Mouse (Mus musculus) embryonic facial prominence, embryonic 10.5 days (tissue): ENCODE measurements around the gene Duoxa1. TPM values are rescaled to one million over a fixed set of nuclear protein-coding genes. Genes with fewer than 3 reads are reported as not detected.

Experiments
- DNase-seq: peaks from one replicate; pipeline ENCODE4 v3.0.0-alpha.2; 2017; ENCODE audit warnings: low spot score
- H3K27ac ChIP-seq: fragments of 300-500 bp; sonication (generic); replicated peaks from 2 replicates; pipeline ENCODE4 v1.5.1; 2016; ENCODE audit warnings: mild to moderate bottlenecking
- H3K27me3 ChIP-seq: fragments of 300-500 bp; sonication (generic); replicated peaks from 2 replicates; pipeline ENCODE4 v1.6.1; 2016; ENCODE audit warnings: low read depth, mild to moderate bottlenecking; ENCODE audit not compliant: poor library complexity, severe bottlenecking
- H3K36me3 ChIP-seq: fragments of 300-500 bp; sonication (generic); replicated peaks from 2 replicates; pipeline ENCODE4 v1.6.1; 2016; ENCODE audit warnings: mild to moderate bottlenecking, moderate library complexity
- H3K4me1 ChIP-seq: fragments of 300-500 bp; sonication (generic); 2 replicates; pipeline ENCODE4 v1.6.1; 2016
- H3K4me3 ChIP-seq: fragments of 300-500 bp; sonication (generic); 2 replicates; pipeline ENCODE4 v1.5.1; 2016; ENCODE audit warnings: mild to moderate bottlenecking, moderate library complexity
- H3K9me3 ChIP-seq: fragments of 300-500 bp; sonication (generic); 2 replicates; pipeline ENCODE4 v1.6.1; 2016; ENCODE audit warnings: mild to moderate bottlenecking
- WGBS: fragments of 180-500 bp; shearing (Covaris S2); methylation state at CpG from one replicate; pipeline ENCODE4 v1.1.7; 2016; 5-methylcytosine and 5-hydroxymethylcytosine counted together
- polyA plus RNA-seq: library from polyadenylated mRNA; unstranded; fragments of >200 nt; fragmentation: Nextera tagmentation; extraction: Ambion mirVana; gene quantifications from 2 replicates; pipeline ENCODE4 v1.2.1, GENCODE M21; 2016

Duoxa1 gene
- polyA plus RNA-seq, 1 experiment from 2014 or later: 0.27 TPM

GRCm38 (mm10) chr2:122264690-122265089, 48.8 kb downstream of the Duoxa1 start:
- Histone ChIP-seq H3K27ac (no peak overlapping the region), H3K4me3 (no peak overlapping the region), H3K4me1 (peaks cover 9% of the 10 kb centered on the region), H3K27me3 (no peaks in the 10 kb centered on the region), H3K9me3 (no peaks in the 10 kb centered on the region), H3K36me3 (no peaks in the 10 kb centered on the region; the same call in 1 of the 2 replicates)
- peak; percentile 13 for DNase-seq
- WGBS: 63% methylated on average over 3 of the region's 3 CpGs

GRCm38 (mm10) chr2:122260729-122261128, 52.8 kb downstream of the Duoxa1 start:
- no peaks in the 10 kb centered on the region; the same call in 1 of the 2 replicates for H3K36me3 ChIP-seq
- no peaks in the 10 kb centered on the region for H3K9me3 ChIP-seq
- no peak overlapping the region for H3K4me3 ChIP-seq
- H3K4me1 ChIP-seq: peaks cover 9% of the 10 kb centered on the region
- DNase-seq: no peak
- H3K27me3 ChIP-seq: no peaks in the 10 kb centered on the region
- WGBS: 82% methylated on average over 5 of the region's 5 CpGs
- H3K27ac ChIP-seq: no peak overlapping the region

DNA sequence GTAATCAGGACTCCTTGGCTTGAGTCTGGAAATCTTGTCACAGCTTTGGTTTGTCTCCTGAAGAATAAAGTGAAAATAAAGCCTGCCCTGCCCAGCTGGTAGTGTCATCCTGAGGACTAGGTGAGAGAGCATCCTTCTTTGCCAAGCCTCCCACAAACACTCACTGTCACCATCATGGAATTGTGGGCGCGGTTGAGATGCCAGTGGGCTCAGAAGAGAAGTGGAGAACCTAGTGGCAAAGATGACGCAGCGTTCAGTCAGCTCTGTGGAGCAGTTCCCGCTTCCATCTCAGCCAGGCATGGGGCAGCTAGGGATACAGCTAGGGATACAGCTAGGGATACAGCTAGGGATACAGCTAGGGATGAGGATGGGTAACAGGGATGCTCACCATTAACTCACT, 57.5 kb downstream of the Duoxa1 start:
- WGBS: 92% methylated on average over 5 of the region's 5 CpGs

More for the DNA sequence above, 57.5 kb downstream of the Duoxa1 start:
- no peak for DNase-seq
- Histone ChIP-seq H3K27me3 (no peaks in the 10 kb centered on the region), H3K36me3 (no peaks in the 10 kb centered on the region), H3K4me1 (0 out of 2 replicates have a peak, but pooled peaks cover 2% of the 10 kb centered on the region), H3K9me3 (no peaks in the 10 kb centered on the region), H3K27ac (no peak overlapping the region), H3K4me3 (no peak overlapping the region)

Other genes starting within 250 kb of the Duoxa1 start
- 10.9 TPM in 2 replicates for gene Spg11, start 195.3 kb downstream of the Duoxa1 start, polyA plus RNA-seq
- gene B2m, start 166.0 kb downstream of the Duoxa1 start, polyA plus RNA-seq: 104 and 107 TPM in 2 replicates
- gene Trim69, start 153.0 kb downstream of the Duoxa1 start, polyA plus RNA-seq: 0.11 TPM in 1 of 2 replicates, not detected in the other
- gene Patl2, start 127.5 kb downstream of the Duoxa1 start, polyA plus RNA-seq: 0.10 TPM in 1 of 2 replicates, not detected in the other
- not detected in 2 replicates for gene Terb2, start 127.5 kb downstream of the Duoxa1 start, polyA plus RNA-seq
- gene Sord, start 79.0 kb downstream of the Duoxa1 start, polyA plus RNA-seq: 23.5 and 23.8 TPM in 2 replicates
- gene Duox2, start 15.3 kb downstream of the Duoxa1 start, polyA plus RNA-seq: not detected in 2 replicates
- gene Duoxa2, start 14.8 kb downstream of the Duoxa1 start, polyA plus RNA-seq: 0.09 TPM in 1 of 2 replicates, not detected in the other
- gene Duox1, start 1.9 kb upstream of the Duoxa1 start, polyA plus RNA-seq: 0.07 TPM in 1 of 2 replicates, not detected in the other
- 4.7 and 7.6 TPM in 2 replicates for gene Shf, start 55.4 kb upstream of the Duoxa1 start, polyA plus RNA-seq
- gene Slc28a2, start 112.7 kb upstream of the Duoxa1 start, polyA plus RNA-seq: 0.10 and 0.19 TPM in 2 replicates
- not detected in 2 replicates for gene Gm14085, start 171.2 kb upstream of the Duoxa1 start, polyA plus RNA-seq